Mouse (Mus musculus): ENCODE data around the gene Lao1. TPM values are rescaled to one million over a fixed set of nuclear protein-coding genes. Genes with fewer than 3 reads are reported as not detected.
"Not testable (repeated sequence)": the region's sequence is repeated elsewhere in the genome, so short reads cannot be mapped to it uniquely, and the experiment has no call there.

The Lao1 gene
- not detected for polyA plus RNA-seq (2012; fragmentation: generic; extraction: Trizol)

DNA sequence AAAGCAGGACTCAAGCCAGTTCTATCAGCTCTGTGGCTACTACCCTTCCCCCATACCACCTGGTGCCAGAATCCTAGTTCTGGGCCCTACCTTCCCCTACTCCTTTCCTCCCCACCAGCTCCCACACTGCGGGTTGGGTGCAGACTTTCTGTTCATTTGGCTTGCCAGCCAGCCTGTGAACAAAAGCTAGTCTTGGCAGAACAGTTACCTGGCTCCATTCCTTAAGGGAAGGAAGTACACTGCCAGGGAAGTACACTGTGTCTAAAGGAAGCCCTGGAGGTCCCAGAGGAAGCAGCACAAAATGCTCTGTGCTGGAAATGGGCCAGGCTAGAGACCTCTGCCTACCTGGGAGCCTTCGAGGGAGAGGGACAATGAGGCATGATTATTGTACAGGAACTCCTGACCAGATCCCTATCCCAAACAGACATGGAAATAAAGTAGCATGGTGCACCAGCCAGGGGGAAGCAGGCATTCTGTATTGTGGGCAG is at the start of gene Lao1:
Gene Lao1 (plus strand): TSS at position 438 of the 488 bp plus-strand sequence.
- Histone ChIP-seq H3K36me3 (ENCODE audit: control insufficient read depth, insufficient read depth) (no peaks in the 10 kb centered on the region), H3K4me3 (no peak within 1 kb of the TSS), H3K27me3 (ENCODE audit: control insufficient read depth, insufficient read depth, insufficient read length) (no peaks in the 10 kb centered on the region), H3ac (ENCODE audit: control insufficient read depth, insufficient read length) (no peak within 1 kb of the TSS), H3K79me2 (ENCODE audit: control insufficient read depth, insufficient read depth) (no peaks in the 10 kb centered on the region), H3K4me2 (ENCODE audit: low read depth) (no peak within 1 kb of the TSS)
- no peak for TF ChIP-seq TCF3 (IDR thresholded peaks at IDR 0.05; ENCODE audit: insufficient read length, low read depth)
- TF ChIP-seq TCF12 (IDR thresholded peaks at IDR 0.05; ENCODE audit: insufficient read depth, poor library complexity, severe bottlenecking) = no peak
- no peak for TF ChIP-seq USF1 (IDR thresholded peaks at IDR 0.05; ENCODE audit: low read depth)
- no peak for TF ChIP-seq CEBPB (IDR thresholded peaks at IDR 0.05; ENCODE audit: insufficient read depth, poor library complexity, severe bottlenecking)
- TF ChIP-seq MYOG (IDR thresholded peaks at IDR 0.05; ENCODE audit: control insufficient read depth in 1 of 3, insufficient read depth in 1 of 3, insufficient read length in 2 of 3, low read depth in 2 of 3) = no peak
- TF ChIP-seq POLR2A (IDR thresholded peaks at IDR 0.05; ENCODE audit: insufficient read length, low read depth) = no peak
- TF ChIP-seq E2F4 (IDR thresholded peaks at IDR 0.05; ENCODE audit: insufficient read depth) = no peak
- no peak for TF ChIP-seq SRF (IDR thresholded peaks at IDR 0.05; ENCODE audit: control insufficient read depth, insufficient read length, low read depth)
- TF ChIP-seq MAX (IDR thresholded peaks at IDR 0.05; ENCODE audit: low read depth) = no peak
- no peak for TF ChIP-seq POLR2AphosphoS2 (IDR thresholded peaks at IDR 0.05; ENCODE audit: insufficient read length, low read depth)
- TF ChIP-seq MYOD1 (IDR thresholded peaks at IDR 0.05; ENCODE audit: control insufficient read depth in 1 of 3, insufficient read length in 2 of 3, low read depth in 2 of 3) = no peak
- TF ChIP-seq REST (IDR thresholded peaks at IDR 0.05; ENCODE audit: insufficient read depth, insufficient read length) = no peak

DNA sequence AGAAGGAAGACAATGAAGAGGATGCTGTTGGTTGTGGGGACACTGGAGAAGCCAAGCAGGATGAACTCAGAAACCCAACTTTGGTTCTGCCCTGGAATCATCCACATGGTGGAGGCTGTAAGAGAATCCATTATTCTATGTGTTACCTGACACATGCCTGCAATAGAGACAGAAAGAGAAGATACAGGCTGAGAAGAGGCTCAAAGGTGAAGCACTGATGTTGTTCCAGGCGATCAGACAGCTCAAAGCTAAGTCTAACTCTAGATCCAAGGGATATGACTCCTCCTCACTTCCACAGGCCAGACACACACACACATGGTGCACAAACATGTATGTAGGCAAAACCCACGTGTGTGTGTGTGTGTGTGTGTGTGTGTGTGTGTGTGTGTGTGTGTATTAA is 44.0 kb upstream of the Lao1 start, which contains the start of gene Olfr1329:
Gene Olfr1329 (minus strand): TSS at position 101 of the 400 bp plus-strand sequence.
- H3K79me2 ChIP-seq (ENCODE audit: control insufficient read depth, insufficient read depth); H3K4me3 ChIP-seq; H3K36me3 ChIP-seq (ENCODE audit: control insufficient read depth, insufficient read depth); H3ac ChIP-seq (ENCODE audit: control insufficient read depth, insufficient read length); H3K27me3 ChIP-seq (ENCODE audit: control insufficient read depth, insufficient read depth, insufficient read length); H3K4me2 ChIP-seq (ENCODE audit: low read depth): not testable (repeated sequence)

DNA sequence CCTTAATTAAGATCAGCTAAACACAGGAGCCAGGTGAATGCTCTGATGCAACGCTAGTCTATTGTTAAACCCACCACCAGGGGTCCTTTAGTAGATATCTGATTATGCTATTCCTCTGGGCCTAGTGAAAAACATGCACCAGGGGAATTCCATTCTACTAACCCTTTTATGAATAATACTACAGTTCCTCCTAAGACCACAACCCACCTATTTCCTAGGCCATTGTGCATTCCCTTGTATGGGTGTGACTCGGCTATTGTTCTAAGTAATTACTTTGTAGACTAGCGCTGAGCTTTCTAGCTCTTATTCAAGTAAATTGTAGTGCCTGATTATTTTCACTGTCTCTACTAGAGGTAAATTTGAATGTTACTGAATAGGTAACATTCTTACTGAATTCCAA is 30.1 kb upstream of the Lao1 start:
- not testable (repeated sequence) for H3K79me2 ChIP-seq (ENCODE audit: control insufficient read depth, insufficient read depth); H3ac ChIP-seq (ENCODE audit: control insufficient read depth, insufficient read length); H3K27me3 ChIP-seq (ENCODE audit: control insufficient read depth, insufficient read depth, insufficient read length); H3K4me2 ChIP-seq (ENCODE audit: low read depth); H3K4me3 ChIP-seq; H3K36me3 ChIP-seq (ENCODE audit: control insufficient read depth, insufficient read depth)

DNA sequence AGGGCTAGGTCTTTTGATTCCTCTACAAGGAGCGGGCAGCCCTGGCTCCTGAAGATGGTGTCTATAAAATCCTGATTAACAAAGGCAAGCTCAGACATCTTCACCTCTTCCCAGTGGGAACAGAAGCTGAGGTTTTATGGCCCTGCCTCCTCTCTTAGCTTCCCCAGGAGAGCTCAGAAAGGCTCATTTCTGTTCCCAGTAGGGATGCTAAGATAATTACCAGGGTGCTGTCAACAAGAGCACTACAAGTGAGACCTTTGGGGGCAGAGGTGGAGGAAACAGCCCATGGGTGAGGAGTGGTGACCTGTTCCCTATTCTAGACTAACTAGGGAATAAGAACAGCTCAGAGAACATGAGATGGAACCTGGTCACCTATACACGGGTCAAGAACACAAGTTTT is 22.9 kb upstream of the Lao1 start, which contains the start of gene Olfr1328:
Gene Olfr1328 (minus strand): TSS at position 101 of the 400 bp plus-strand sequence.
- no peaks in the 10 kb centered on the region for H3K27me3 ChIP-seq (ENCODE audit: control insufficient read depth, insufficient read depth, insufficient read length)
- TF ChIP-seq TCF12 (IDR thresholded peaks at IDR 0.05; ENCODE audit: insufficient read depth, poor library complexity, severe bottlenecking) (no peak), MAX (IDR thresholded peaks at IDR 0.05; ENCODE audit: low read depth) (no peak)

DNA sequence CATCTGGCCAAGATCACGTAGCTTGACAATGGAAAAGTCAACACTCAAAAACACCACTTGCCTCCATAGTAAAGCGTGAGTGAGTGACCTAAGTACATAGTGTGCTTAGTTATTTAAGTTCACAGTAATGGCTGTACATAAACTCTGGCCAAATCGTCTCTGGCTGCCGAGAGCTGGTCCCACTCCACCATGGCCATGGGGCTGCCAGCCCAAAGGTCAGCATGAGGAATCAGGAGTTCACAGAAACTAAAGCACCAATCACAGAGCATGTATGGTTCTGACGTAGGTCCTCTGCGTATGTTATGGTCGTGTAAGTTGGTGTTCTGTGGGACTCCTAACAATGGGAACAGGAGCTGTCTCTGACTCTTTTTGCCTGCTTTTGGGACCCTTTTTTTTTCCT is 2.6 kb upstream of the Lao1 start:
- no peaks in the 10 kb centered on the region for H3K36me3 ChIP-seq (ENCODE audit: control insufficient read depth, insufficient read depth)
- no peak overlapping the region for H3K4me3 ChIP-seq
- H3K4me2 ChIP-seq (ENCODE audit: low read depth) = no peak overlapping the region
- no peaks in the 10 kb centered on the region for H3K79me2 ChIP-seq (ENCODE audit: control insufficient read depth, insufficient read depth)
- H3K27me3 ChIP-seq (ENCODE audit: control insufficient read depth, insufficient read depth, insufficient read length) = peaks cover 17% of the 10 kb centered on the region
- TF ChIP-seq REST (IDR thresholded peaks at IDR 0.05; ENCODE audit: insufficient read depth, insufficient read length) = no peak
- no peak for TF ChIP-seq POLR2A (IDR thresholded peaks at IDR 0.05; ENCODE audit: insufficient read length, low read depth)
- TF ChIP-seq MYOG (IDR thresholded peaks at IDR 0.05; ENCODE audit: control insufficient read depth in 1 of 3, insufficient read depth in 1 of 3, insufficient read length in 2 of 3, low read depth in 2 of 3) = no peak
- TF ChIP-seq USF1 (IDR thresholded peaks at IDR 0.05; ENCODE audit: low read depth) = no peak
- no peak for TF ChIP-seq TCF3 (IDR thresholded peaks at IDR 0.05; ENCODE audit: insufficient read length, low read depth)
- no peak for TF ChIP-seq MAX (IDR thresholded peaks at IDR 0.05; ENCODE audit: low read depth)
- no peak for TF ChIP-seq CEBPB (IDR thresholded peaks at IDR 0.05; ENCODE audit: insufficient read depth, poor library complexity, severe bottlenecking)
- TF ChIP-seq MYOD1 (IDR thresholded peaks at IDR 0.05; ENCODE audit: control insufficient read depth in 1 of 3, insufficient read length in 2 of 3, low read depth in 2 of 3) = no peak
- TF ChIP-seq POLR2AphosphoS2 (IDR thresholded peaks at IDR 0.05; ENCODE audit: insufficient read length, low read depth) = no peak
- TF ChIP-seq SRF (IDR thresholded peaks at IDR 0.05; ENCODE audit: control insufficient read depth, insufficient read length, low read depth) = no peak
- no peak for TF ChIP-seq E2F4 (IDR thresholded peaks at IDR 0.05; ENCODE audit: insufficient read depth)
- no peak for TF ChIP-seq TCF12 (IDR thresholded peaks at IDR 0.05; ENCODE audit: insufficient read depth, poor library complexity, severe bottlenecking)
- no peak overlapping the region for H3ac ChIP-seq (ENCODE audit: control insufficient read depth, insufficient read length)

More for the DNA sequence above, 22.9 kb upstream of the Lao1 start, which contains the start of gene Olfr1328:
- Histone ChIP-seq H3K79me2 (ENCODE audit: control insufficient read depth, insufficient read depth) (no peaks in the 10 kb centered on the region), H3K36me3 (ENCODE audit: control insufficient read depth, insufficient read depth) (no peaks in the 10 kb centered on the region), H3K4me3 (no peak within 1 kb of the TSS), H3K4me2 (ENCODE audit: low read depth) (no peak within 1 kb of the TSS), H3ac (ENCODE audit: control insufficient read depth, insufficient read length) (no peak within 1 kb of the TSS)

DNA sequence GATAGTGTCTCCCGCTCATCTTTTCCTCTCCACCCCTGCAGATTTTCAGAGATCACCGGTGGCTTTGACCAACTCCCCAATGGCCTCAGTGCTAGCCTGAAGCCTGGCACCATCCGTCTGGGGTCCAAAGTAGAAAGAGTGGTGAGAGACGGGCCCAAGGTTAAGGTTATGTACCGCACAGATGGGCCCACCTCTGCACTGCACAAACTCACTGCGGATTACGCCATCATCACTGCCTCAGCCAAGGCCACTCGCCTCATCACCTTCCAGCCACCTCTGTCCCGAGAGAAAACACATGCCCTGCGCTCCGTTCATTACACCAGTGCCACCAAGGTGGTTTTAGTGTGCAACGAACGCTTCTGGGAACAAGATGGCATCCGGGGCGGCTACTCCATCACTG is 6.3 kb downstream of the Lao1 start:
- Histone ChIP-seq H3K27me3 (ENCODE audit: control insufficient read depth, insufficient read depth, insufficient read length) (peaks cover 8% of the 10 kb centered on the region), H3K4me3 (no peak overlapping the region), H3ac (ENCODE audit: control insufficient read depth, insufficient read length) (no peak overlapping the region), H3K36me3 (ENCODE audit: control insufficient read depth, insufficient read depth) (no peaks in the 10 kb centered on the region), H3K4me2 (ENCODE audit: low read depth) (no peak overlapping the region), H3K79me2 (ENCODE audit: control insufficient read depth, insufficient read depth) (no peaks in the 10 kb centered on the region)
- TF ChIP-seq E2F4 (IDR thresholded peaks at IDR 0.05; ENCODE audit: insufficient read depth) (no peak), USF1 (IDR thresholded peaks at IDR 0.05; ENCODE audit: low read depth) (no peak), SRF (IDR thresholded peaks at IDR 0.05; ENCODE audit: control insufficient read depth, insufficient read length, low read depth) (no peak), REST (IDR thresholded peaks at IDR 0.05; ENCODE audit: insufficient read depth, insufficient read length) (no peak)

Measured in myocyte (in vitro differentiated cells).